Mouse (Mus musculus): ENCODE data around the gene Plin5. TPM values are rescaled to one million over a fixed set of nuclear protein-coding genes. Genes with fewer than 3 reads are reported as not detected.
"Not testable (repeated sequence)": the region's sequence is repeated elsewhere in the genome, so short reads cannot be mapped to it uniquely, and the experiment has no call there.

Plin5 gene
- total RNA-seq, 2 experiments from 2014 or later, result 61.6 to 67.6 TPM

- DNase-seq, result no peak
Measured at GRCm38 (mm10) chr17:56072243-56072642, 45.2 kb downstream of the Plin5 start.

GRCm38 (mm10) chr17:56071126-56071525 is 46.3 kb downstream of the Plin5 start:
- DNase-seq, result no peak

DNA sequence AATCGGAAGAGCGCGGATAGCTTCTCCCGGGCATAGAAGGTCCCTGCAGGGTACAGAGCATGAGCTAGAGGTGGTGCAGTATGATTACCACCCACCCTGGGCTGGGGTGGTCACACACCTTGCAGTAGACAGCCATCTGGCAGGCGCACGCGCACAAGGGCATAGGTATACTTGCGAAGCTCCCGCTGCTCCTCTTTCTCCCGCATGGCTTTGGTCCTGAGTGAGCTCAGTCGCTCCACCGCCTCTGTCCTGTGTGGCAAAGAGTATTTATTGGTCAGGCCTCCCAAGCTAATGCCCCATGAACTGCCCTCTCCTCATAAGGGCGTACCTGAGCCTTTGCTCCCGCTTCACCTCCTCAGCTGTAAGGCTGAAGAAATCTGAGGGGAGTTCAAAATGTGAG is 48.3 kb downstream of the Plin5 start:
- DNase-seq, result no peak

DNA sequence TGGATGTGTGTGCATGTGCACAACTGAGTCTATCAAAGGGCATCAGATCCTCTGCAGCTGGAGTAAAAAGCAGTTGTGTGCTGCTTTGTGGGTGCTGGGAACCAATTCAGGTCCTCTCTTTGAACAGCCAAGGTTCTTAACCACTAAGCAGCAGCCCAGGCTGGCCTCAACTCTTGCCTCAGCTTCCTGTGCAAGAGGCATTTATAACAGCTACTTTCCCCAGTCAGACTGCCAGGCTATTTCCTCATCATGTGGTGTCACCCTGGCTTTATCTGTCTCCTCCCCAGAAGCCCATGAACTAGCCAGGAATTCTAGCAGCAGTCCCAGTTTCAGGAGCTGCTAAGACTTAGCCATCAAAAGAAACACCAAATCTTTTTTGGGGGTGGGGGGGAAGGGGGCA is 50.9 kb downstream of the Plin5 start:
- DNase-seq, result no peak

DNA sequence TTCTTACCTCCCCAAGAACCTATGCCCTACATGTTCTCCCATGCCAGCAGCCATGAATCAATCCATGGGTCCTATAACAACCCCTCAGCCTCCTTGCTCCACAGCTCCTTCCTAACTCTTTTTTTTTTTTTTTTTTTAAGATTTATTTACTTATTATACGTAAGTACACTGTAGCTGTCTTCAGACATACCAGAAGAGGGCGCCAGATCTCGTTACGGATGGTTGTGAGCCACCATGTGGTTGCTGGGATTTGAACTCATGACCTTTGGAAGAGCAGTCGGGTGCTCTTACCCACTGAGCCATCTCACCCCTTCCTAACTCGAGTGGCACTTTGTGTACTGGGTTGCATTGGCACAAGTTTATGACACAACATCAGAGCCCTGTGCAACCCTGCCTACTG is 51.7 kb downstream of the Plin5 start:
- DNase-seq, result not testable (repeated sequence)

DNA sequence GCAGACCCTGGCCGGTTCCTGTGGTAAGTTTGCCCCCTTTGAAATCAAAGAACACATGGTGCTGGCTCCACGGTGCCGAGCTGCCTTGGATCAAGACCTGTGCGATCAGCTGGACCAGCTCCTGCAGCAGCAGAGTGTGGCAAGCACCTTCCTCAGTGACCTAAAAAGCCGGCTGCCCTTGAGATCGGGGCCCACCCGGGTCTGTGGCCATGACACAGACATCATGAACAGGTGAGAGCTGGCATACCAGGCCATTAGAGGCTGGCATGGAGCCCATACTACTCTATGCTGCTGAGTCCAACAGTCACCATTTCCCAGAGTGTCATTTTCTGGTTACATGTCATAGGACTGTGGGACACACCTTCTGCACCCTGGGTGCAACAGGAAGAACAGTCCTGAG is 55.3 kb downstream of the Plin5 start:
- no peak for DNase-seq

Other genes starting within 250 kb of the Plin5 start
- 1 to 10 TPM; 5.8 TPM for gene Zfp119a, start 238.7 kb downstream of the Plin5 start, total RNA-seq (2021)
- 1 to 10 TPM; 5.1 to 5.6 TPM for gene Zfp959, start 225.5 kb downstream of the Plin5 start, total RNA-seq (2021)
- 1 to 10 TPM; 3.3 to 4.0 TPM for gene Zfp119b, start 168.1 kb downstream of the Plin5 start, total RNA-seq (2021)
- under 1 TPM; 0.61 to 0.71 TPM for gene Ebi3, start 165.0 kb downstream of the Plin5 start, total RNA-seq (2021)
- gene Yju2, start 158.5 kb downstream of the Plin5 start, total RNA-seq (2021), result 10 to 100 TPM; 14.8 to 14.9 TPM
- gene Shd, start 147.1 kb downstream of the Plin5 start, total RNA-seq (2021), result 1 to 10 TPM; 3.7 to 4.6 TPM
- gene Fsd1, start 131.1 kb downstream of the Plin5 start, total RNA-seq (2021), result 1 to 10 TPM in 1 of 2 experiments, under 1 TPM in 1; 0.34 to 1.5 TPM
- gene Stap2, start 112.0 kb downstream of the Plin5 start, total RNA-seq (2021), result 10 to 100 TPM; 13.3 to 15.2 TPM
- 10 to 100 TPM; 42.7 to 44.7 TPM for gene Mpnd, start 111.9 kb downstream of the Plin5 start, total RNA-seq (2021)
- gene Sh3gl1, start 81.0 kb downstream of the Plin5 start, total RNA-seq (2021), result 10 to 100 TPM; 37.8 to 38.5 TPM
- 10 to 100 TPM; 13.3 to 14.8 TPM for gene Chaf1a, start 77.2 kb downstream of the Plin5 start, total RNA-seq (2021)
- gene Ubxn6, start 42.6 kb downstream of the Plin5 start, total RNA-seq (2021), result 10 to 100 TPM; 50.8 to 57.5 TPM
- gene Hdgfl2, start 38.0 kb downstream of the Plin5 start, total RNA-seq (2021), result 10 to 100 TPM; 52.8 to 55.9 TPM
- 10 to 100 TPM; 71.5 to 79.8 TPM for gene Plin4, start 7.8 kb downstream of the Plin5 start, total RNA-seq (2021)
- gene Lrg1, start 4.4 kb upstream of the Plin5 start, total RNA-seq (2021), result 1 to 10 TPM; 5.2 TPM
- 1 to 10 TPM; 6.3 to 7.2 TPM for gene Sema6b, start 22.7 kb upstream of the Plin5 start, total RNA-seq (2021)
- 1 to 10 TPM; 5.9 to 6.0 TPM for gene Tnfaip8l1, start 44.9 kb upstream of the Plin5 start, total RNA-seq (2021)
- 10 to 100 TPM; 43.4 to 48.8 TPM for gene Mydgf, start 66.3 kb upstream of the Plin5 start, total RNA-seq (2021)
- gene Dpp9, start 101.3 kb upstream of the Plin5 start, total RNA-seq (2021), result 10 to 100 TPM; 29.1 to 31.2 TPM
- 10 to 100 TPM; 69.6 to 73.8 TPM for gene Fem1a, start 139.2 kb upstream of the Plin5 start, total RNA-seq (2021)
- 10 to 100 TPM; 10.3 to 10.8 TPM for gene Ticam1, start 159.2 kb upstream of the Plin5 start, total RNA-seq (2021)
- gene Plin3, start 175.3 kb upstream of the Plin5 start, total RNA-seq (2021), result 10 to 100 TPM; 56.3 to 65.7 TPM
- gene Arrdc5, start 182.7 kb upstream of the Plin5 start, total RNA-seq (2021), result not detected
- 10 to 100 TPM; 71.8 to 76.7 TPM for gene Uhrf1, start 185.7 kb upstream of the Plin5 start, total RNA-seq (2021)
- gene Kdm4b, start 208.5 kb upstream of the Plin5 start, total RNA-seq (2021), result 10 to 100 TPM; 38.9 to 40.5 TPM

Data from heart, postnatal 4 days (tissue).